Mouse (Mus musculus): ENCODE results near the gene Olfr584.

DNA sequence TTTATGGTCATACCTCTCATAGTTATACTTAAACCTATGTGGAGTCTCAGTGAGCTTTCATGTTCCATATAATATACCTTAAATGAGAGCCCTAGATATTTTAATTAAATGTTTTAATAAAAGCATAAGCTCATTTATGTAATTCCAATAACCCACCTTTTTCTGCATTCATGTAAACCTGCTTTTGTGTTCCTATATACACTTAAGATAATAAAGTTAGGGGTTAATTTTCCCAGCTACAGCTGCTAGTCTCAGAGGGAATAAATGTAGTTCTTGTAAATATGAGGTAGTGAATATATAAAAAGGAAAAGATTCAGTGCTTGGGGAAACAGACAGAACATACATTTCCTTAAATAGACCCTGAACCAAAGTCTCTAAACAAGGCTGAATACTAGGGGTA lies 44.0 kb upstream of the Olfr584 start, which contains the start of gene Olfr582:
- TF ChIP-seq CTCF (IDR thresholded peaks at IDR 0.05; ENCODE audit: insufficient read depth, low read depth, low read length) (no peak), POLR2A (IDR thresholded peaks at IDR 0.05; ENCODE audit: insufficient read depth, low read depth, low read length) (no peak)
